Mouse (Mus musculus) erythroblast, embryonic 14.5 days (primary cell): Measurements from ENCODE around the gene Cdc27. TPM values are rescaled to one million over a fixed set of nuclear protein-coding genes. Genes with fewer than 3 reads are reported as not detected.
"Not testable (repeated sequence)": the region's sequence is repeated elsewhere in the genome, so short reads cannot be mapped to it uniquely, and the experiment has no call there.

Experiments used
- H3K27me3 ChIP-seq: 2 replicates; pipeline ENCODE4 v1.6.1; 2012; ENCODE audit warnings: inconsistent platforms; ENCODE audit not compliant: control insufficient read depth
- H3K36me3 ChIP-seq: 2 replicates; pipeline ENCODE4 v1.6.1; 2012; ENCODE audit warnings: mild to moderate bottlenecking, inconsistent platforms; ENCODE audit not compliant: control insufficient read depth
- H3K4me1 ChIP-seq: 2 replicates; pipeline ENCODE4 v1.6.1; 2012; ENCODE audit warnings: inconsistent platforms; ENCODE audit not compliant: control insufficient read depth
- H3K4me3 ChIP-seq: replicated peaks from 2 replicates; pipeline ENCODE3; 2012; ENCODE audit warnings: moderate library complexity, mild to moderate bottlenecking, inconsistent platforms
- H3K9me3 ChIP-seq: 2 replicates; pipeline ENCODE4 v1.6.1; 2012; ENCODE audit warnings: low read length, inconsistent platforms, mixed read lengths; ENCODE audit not compliant: control insufficient read depth
- GATA1 ChIP-seq: IDR thresholded peaks from 2 replicates; pipeline ENCODE4 v1.6.1; 2012; ENCODE audit warnings: low read length, inconsistent platforms, mixed read lengths
- TAL1 ChIP-seq: IDR thresholded peaks from 3 replicates; pipeline ENCODE4 v1.6.1; 2012; ENCODE audit warnings: low read length, inconsistent platforms, mixed read lengths
- polyA plus RNA-seq: library from polyadenylated mRNA; stranded (reverse); fragments of >175 nt; gene quantifications from 2 replicates; pipeline ENCODE4 v1.2.3, GENCODE M21; 2012

Cdc27 gene
- polyA plus RNA-seq, 1 experiment: 0.48 TPM

DNA sequence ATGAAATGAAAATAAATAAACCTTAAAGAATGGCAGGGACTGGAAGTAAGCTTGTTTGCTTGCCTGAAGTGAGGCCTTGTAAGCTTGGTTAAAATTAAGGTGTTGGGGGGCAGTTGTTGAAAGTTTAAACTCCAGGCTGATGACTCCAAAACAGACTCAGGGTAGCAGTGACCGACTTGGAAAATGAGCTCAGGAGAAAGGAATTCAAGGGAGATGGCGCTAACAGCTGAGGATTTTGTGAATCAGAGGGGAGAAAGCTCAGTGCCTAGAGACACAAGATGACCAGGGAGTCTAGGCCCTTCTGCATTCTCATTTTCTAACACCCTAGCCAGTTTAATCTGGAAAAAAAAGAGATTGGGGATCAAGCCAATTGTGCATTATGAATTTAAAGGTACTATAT lies 10.6 kb upstream of the Cdc27 start:
- 0 out of 2 replicates have a peak, but pooled peaks cover 1% of the 10 kb centered on the region for H3K4me1 ChIP-seq
- no peaks in the 10 kb centered on the region for H3K36me3 ChIP-seq
- H3K4me3 ChIP-seq: no peak overlapping the region
- no peaks in the 10 kb centered on the region for H3K9me3 ChIP-seq
- peaks cover 4% of the 10 kb centered on the region; the same call in 1 of the 2 replicates for H3K27me3 ChIP-seq
- no peak for TF ChIP-seq GATA1
- no peak for TF ChIP-seq TAL1

- Histone ChIP-seq H3K27me3 (peaks cover 2% of the 10 kb centered on the region; the same call in 1 of the 2 replicates), H3K36me3 (no peaks in the 10 kb centered on the region), H3K4me1 (0 out of 2 replicates have a peak, but pooled peaks cover 2% of the 10 kb centered on the region), H3K9me3 (no peaks in the 10 kb centered on the region), H3K4me3 (no peak overlapping the region)
- no peak for TF ChIP-seq TAL1
- no peak for TF ChIP-seq GATA1
Measured at GRCm38 (mm10) chr11:104558651-104559403, 8.4 kb upstream of the Cdc27 start.

DNA sequence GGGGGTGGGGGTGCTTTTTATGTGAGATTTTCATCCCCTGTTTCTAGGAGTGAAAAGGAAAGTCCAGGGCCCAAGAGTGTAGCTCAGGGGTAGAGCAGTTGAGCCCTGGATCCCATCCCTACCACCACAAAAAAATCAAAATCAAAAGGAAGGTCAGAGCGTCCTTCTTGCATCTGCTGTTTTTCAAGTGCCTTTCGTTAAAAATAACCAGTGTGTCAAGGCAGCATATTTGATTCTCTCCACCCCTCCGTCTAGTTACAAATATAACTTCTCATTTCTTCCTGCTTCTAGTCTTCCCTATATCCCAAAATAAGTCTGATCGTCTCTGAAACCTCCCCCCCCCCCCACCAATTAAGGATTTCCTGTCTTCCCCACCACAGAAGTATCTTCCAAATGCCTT lies 7.6 kb upstream of the Cdc27 start:
- H3K9me3 ChIP-seq: no peaks in the 10 kb centered on the region
- H3K36me3 ChIP-seq: no peaks in the 10 kb centered on the region
- H3K4me3 ChIP-seq: no peak overlapping the region
- H3K4me1 ChIP-seq: 0 out of 2 replicates have a peak, but pooled peaks cover 2% of the 10 kb centered on the region
- no peak for TF ChIP-seq GATA1
- no peak for TF ChIP-seq TAL1
- peaks cover 2% of the 10 kb centered on the region; the same call in 1 of the 2 replicates for H3K27me3 ChIP-seq

GRCm38 (mm10) chr11:104549438-104550405 lies 698 bp downstream of the Cdc27 start:
- Histone ChIP-seq H3K4me3 (peak overlapping the region; percentile 100), H3K4me1 (peaks cover 49% of the 10 kb centered on the region)
- no peak for TF ChIP-seq TAL1
- TF ChIP-seq GATA1: no peak

GRCm38 (mm10) chr11:104547502-104547901 lies 2.9 kb downstream of the Cdc27 start:
- peaks cover 42% of the 10 kb centered on the region for H3K36me3 ChIP-seq
- no peaks in the 10 kb centered on the region for H3K9me3 ChIP-seq
- TF ChIP-seq GATA1 (no peak), TAL1 (no peak)
- peaks cover 66% of the 10 kb centered on the region for H3K4me1 ChIP-seq
- H3K4me3 ChIP-seq: peak overlapping the region; percentile 8
- no peaks in the 10 kb centered on the region for H3K27me3 ChIP-seq

More at GRCm38 (mm10) chr11:104549438-104550405, 698 bp downstream of the Cdc27 start:
- H3K27me3 ChIP-seq: no peaks in the 10 kb centered on the region
- H3K36me3 ChIP-seq: peaks cover 31% of the 10 kb centered on the region
- no peaks in the 10 kb centered on the region for H3K9me3 ChIP-seq

GRCm38 (mm10) chr11:104544507-104544906 lies 5.9 kb downstream of the Cdc27 start:
- Histone ChIP-seq H3K4me1 (peaks cover 81% of the 10 kb centered on the region), H3K27me3 (no peaks in the 10 kb centered on the region), H3K4me3 (no peak overlapping the region), H3K36me3 (peaks cover 65% of the 10 kb centered on the region), H3K9me3 (no peaks in the 10 kb centered on the region)
- no peak for TF ChIP-seq GATA1
- no peak for TF ChIP-seq TAL1

GRCm38 (mm10) chr11:104543337-104543736 lies 7.1 kb downstream of the Cdc27 start:
- not testable (repeated sequence) for H3K9me3 ChIP-seq, H3K4me3 ChIP-seq, H3K27me3 ChIP-seq
- H3K4me1 ChIP-seq: peaks cover 78% of the 10 kb centered on the region
- H3K36me3 ChIP-seq: peaks cover 68% of the 10 kb centered on the region

DNA sequence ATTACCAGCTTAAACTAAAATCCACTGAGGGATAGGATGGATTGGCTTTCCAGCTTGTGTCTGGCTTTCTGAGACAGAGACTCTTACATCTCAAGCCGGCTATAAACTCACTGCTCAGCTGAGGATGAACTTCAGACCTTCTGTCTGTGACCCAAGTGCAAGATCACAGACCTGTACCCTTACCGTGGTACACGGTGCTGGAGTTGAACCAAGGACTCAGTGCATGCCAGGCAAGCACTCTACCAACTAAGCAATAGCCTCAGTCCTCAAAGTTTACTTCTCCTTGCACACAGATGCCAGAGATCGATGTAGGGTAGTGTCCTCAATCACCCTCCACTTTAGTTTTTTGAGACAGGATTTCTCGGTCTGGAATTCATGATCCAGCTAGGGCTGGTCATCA lies 10.6 kb downstream of the Cdc27 start:
- Histone ChIP-seq H3K4me3 (no peak overlapping the region), H3K36me3 (peaks cover 66% of the 10 kb centered on the region), H3K4me1 (peaks cover 63% of the 10 kb centered on the region), H3K9me3 (no peaks in the 10 kb centered on the region), H3K27me3 (no peaks in the 10 kb centered on the region)
- no peak for TF ChIP-seq GATA1
- TF ChIP-seq TAL1: no peak

DNA sequence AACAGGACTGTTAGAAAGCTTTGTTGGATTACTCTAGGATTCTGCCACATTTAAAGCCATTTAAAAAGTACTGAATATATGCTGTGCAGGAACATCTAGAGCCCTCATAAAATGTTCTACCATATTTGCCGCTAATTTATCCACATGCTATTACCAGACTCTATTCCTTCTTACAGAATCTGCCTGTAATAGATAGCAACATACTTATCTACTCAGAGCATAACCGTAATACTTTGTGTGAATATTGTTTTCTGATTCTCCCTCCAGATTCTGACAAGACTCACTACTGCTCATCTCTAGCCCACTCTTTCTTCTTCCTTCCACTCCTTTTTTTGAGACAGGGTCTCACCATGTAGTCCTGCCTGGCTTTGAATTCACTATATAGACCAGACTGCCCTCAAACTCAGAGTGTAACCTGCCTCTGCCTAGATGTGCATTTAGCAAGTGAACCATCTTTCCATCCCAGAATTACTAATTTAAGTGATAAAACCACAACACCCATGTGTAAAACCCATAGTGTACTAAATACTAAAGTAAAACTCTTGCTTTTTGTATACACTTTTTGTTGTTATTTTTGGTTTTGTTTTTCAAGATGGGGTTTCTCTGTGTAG lies 12.4 kb downstream of the Cdc27 start:
- Histone ChIP-seq H3K36me3 (peaks cover 76% of the 10 kb centered on the region), H3K4me3 (no peak overlapping the region), H3K9me3 (no peaks in the 10 kb centered on the region), H3K4me1 (peaks cover 49% of the 10 kb centered on the region), H3K27me3 (no peaks in the 10 kb centered on the region)
- TF ChIP-seq GATA1: no peak
- TF ChIP-seq TAL1: no peak
